Mouse (Mus musculus) frontal cortex, postnatal 36 days (tissue): ENCODE results near the gene Ckm.

ENCODE experiments used
- DNase-seq, 2 experiments: peaks; one replicate each; pipeline ENCODE4 v3.0.0; 2022; ENCODE audit warnings: low spot score in 2 of 2

Ckm gene

GRCm38 (mm10) chr7:19466602-19467145 is 62.1 kb downstream of the Ckm start:
- no peak for DNase-seq

DNA sequence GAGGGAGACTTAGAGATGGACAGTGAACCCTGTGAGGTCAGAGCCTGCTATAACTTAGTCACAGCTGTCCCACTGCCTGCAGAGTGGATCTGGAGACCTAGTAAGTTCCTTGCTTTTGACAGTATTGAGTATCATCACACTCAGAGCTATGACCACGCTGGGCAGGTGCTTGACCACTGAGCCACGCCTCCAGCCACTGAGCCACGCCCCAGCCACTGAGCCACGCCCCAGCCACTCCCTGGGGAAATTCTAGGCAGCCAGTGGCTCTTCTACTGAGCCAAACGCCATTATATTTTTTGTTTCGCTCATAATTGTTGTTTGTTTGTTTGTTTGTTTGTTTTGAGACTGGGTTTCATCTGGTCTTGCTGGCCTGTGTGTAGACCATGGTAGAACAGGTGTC is 63.1 kb downstream of the Ckm start:
- no peak for DNase-seq

DNA sequence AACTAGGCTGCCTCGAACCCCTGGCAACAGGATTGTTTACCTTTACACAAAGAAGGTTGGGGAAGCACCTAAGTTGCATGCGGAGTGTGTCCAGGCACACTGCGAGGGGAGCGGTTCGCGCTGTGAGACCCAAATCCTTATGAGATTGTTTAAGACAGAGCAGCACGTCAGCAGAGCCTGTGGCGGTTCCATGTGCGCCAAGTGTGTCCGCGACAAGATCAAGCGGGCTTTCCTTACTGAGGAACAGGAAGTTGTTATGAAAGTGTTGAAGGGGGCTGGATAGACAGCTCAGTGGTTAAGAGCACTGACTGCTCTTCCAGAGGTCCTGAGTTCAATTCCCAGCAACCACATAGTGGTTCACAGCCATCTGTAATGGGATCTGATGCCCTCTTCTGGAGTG is 63.7 kb downstream of the Ckm start:
- no peak for DNase-seq

DNA sequence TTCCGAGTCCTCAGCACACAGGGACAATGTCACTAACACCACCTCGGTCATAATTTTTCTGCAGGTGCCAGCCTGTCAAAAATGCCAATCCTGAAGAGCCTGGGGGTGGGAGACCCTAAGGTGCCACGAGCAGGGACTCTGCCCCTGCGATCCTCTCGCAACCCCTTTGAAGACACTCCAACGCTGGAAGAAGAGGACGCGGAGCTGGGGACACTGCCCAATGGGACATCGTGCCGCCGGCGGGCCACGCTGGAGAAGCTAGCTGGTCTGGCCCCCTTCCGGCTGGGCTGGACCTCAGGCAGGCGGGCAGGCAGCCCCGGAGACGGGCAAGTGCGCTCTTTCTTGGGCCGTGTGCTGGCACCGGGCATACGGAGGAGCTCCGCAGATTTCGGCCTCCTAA is 64.8 kb downstream of the Ckm start:
- DNase-seq = no peak

DNA sequence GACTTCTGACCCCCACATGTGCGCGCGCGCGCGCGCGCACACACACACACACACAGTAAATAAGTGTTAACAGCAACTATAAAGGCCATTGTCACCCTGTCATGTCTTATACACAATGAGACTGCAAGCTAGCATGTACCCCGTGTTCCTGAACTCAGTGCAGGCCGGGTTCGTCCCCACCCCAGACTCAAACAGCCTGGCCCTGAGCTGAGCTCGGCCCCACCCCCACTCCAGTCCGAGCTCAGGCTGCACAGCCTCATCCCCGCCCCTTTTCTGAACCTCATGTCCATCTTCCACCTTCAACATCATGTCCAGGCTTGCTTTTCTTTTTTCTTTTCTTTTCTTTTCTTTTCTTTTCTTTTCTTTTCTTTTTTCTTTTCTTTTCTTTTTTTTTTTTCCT is 65.7 kb downstream of the Ckm start:
- DNase-seq = no peak

- no peak for DNase-seq
These were observed 67.8 kb downstream of the Ckm start for GRCm38 (mm10) chr7:19472403-19472802.
